Mouse (Mus musculus): ENCODE results near the gene Nr5a1.

Nr5a1 gene

DNA sequence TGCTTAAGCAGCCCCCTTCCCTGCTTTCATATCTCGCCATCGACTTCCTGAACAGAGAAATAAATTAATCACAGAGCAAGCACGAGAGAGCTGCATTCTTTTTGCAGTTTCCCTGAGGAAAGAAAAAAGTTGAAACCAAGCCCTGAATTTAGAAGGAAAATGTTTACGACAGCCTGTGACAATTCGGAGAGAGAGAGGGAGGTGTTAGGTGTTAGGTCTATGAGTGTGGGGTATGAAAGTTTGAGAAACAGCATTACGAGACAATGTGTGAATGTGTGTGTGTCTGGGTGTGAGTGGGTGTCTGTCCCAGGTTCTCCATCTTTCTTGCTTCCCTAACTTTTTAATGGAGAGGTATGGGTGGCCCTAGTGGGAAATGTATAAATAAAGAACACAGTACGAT is 62.2 kb downstream of the Nr5a1 start:
- DNase-seq (ENCODE audit: low spot score in 2 of 2) = no peak

DNA sequence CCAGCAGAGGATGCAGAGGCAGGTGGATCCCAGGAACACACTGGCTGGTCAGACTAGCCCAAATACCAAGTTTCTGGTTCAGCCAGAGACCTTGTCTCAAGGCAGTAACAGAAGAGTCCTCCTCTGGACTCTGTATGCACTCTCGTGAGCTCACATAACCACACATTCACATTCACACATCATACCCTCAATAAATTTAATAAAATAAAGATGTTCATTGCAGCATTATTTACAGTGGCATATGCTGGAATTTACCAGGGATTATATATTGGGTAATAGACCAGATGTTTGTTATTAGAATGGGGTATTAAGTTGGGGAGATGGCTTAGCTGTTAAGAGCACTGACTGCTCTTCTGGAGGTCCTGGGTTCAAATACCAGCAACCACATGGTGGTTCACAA is 64.0 kb downstream of the Nr5a1 start:
- DNase-seq (ENCODE audit: low spot score in 2 of 2) = no peak

DNA sequence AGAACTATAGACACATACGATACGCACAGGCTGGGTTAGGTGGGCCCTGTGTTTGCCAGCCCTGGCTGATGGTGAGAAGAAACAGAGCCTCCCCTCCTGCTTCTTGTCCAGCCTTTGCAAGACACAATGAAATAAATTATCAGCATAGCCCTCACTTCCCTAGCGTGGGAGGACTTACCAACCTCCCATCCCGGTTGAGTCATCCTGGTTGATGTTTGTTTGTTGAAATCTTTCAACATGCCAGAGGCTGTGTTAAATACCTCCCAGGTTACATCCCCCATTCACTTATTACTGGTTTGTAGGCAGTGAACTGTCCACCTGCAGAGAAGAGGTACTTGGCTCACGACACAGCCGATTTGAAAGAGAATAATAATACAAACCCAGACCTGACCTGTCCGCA is 66.7 kb downstream of the Nr5a1 start:
- no peak for DNase-seq (ENCODE audit: low spot score in 2 of 2)

DNA sequence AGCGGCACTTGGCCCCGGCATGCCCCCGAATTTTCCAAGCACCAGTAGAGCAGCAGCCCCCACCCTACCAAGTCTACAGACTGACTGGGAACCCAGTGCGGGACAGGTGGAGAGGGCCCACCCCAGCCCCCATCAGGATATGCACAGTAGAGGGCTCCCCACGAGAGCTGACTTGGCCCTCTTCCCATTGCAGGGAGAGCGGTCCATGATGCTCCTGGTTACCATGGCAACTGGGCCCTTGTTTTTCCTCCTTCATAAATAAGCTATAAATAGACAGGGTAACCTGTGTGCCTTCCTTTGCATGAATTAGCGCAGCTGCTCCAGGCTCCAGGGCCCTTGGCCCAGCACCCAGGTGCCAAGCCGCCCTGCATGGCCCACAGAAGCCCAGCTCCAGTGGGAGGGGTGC is 67.1 kb downstream of the Nr5a1 start:
- no peak for DNase-seq (ENCODE audit: low spot score in 2 of 2)

DNA sequence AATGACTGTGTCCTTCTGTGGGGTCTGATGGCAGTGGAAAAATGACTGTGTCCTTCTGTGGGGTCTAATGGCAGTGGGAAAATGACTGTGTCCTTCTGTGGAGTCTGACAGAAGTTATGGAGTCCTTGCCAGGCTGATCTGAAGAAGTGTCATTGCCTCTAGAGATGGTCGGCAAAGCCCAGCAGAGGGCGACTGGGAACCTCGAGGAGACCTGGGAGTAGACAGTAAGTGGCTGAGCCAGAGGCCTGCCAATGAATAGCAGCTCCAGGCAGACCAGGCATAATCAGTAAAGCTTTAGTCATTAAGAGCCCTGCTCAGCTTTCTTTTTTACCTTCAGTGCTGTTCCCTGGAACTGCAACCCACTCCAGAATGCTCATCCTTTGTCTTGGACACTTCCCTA is 68.4 kb downstream of the Nr5a1 start:
- peak in 1 of 2 experiments; percentile 70 for DNase-seq (ENCODE audit: low spot score in 2 of 2)

DNA sequence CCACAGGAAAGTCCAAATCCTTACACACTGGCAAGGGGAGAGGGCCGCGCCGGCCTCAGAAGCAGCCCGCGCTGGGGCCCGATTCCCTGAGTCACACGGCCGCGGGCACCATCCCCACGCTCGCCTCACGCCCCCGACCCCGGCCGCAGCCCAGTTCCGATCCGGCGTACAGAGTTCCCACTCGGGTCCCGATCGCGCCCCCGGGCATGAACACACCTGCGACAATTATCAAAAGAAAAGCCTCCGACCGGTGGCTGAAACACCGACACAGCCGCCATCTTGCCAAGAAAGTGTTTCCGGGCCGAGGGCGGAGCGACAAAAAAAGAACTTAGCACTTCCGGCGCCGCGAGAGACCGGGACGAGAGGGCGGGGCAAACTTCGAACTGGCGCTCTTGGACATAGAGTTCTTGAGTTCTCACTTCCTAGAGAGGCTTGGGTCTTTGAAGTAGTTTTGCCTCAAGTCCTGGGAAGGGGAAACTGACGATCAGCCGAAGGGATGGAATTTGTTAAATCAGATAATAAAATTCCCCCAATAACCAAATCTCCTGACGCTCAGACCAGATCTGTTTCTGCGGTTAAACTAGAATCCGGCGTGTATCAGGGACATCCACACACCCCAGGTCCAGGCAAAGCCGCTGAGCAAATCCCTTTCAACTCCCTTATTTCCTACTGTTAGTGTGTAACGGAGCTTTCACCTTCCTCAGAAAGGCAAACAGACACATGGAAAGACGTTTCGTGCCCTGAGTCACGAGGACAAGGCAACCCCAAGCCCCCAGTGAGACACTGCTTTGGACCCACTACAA is 70.5 kb downstream of the Nr5a1 start, which contains the start of gene Psmb7:
Gene Psmb7, minus strand, starts transcription at position 463 of the 803 bp plus-strand sequence.
- peak; percentile 75 to 90 for DNase-seq (ENCODE audit: low spot score in 2 of 2)
